Mouse (Mus musculus) hindbrain, embryonic 10.5 days (tissue): Measurements from ENCODE around the gene Son. TPM values are rescaled to one million over a fixed set of nuclear protein-coding genes. Genes with fewer than 3 reads are reported as not detected.

Experiments used
- DNase-seq: peaks from one replicate; pipeline ENCODE4 v3.0.0-alpha.2; 2017; ENCODE audit warnings: low spot score
- H3K27ac ChIP-seq: fragments of 300-500 bp; sonication (generic); 2 replicates; pipeline ENCODE4 v1.5.1; 2016; ENCODE audit warnings: mild to moderate bottlenecking, moderate library complexity
- H3K27me3 ChIP-seq: fragments of 300-500 bp; sonication (generic); 2 replicates; pipeline ENCODE4 v1.6.1; 2016; ENCODE audit warnings: mild to moderate bottlenecking; ENCODE audit not compliant: poor library complexity, insufficient read depth, severe bottlenecking
- H3K36me3 ChIP-seq: fragments of 300-500 bp; sonication (generic); 2 replicates; pipeline ENCODE4 v1.6.1; 2016; ENCODE audit warnings: mild to moderate bottlenecking, moderate library complexity
- H3K4me1 ChIP-seq: fragments of 300-500 bp; sonication (generic); replicated peaks from 2 replicates; pipeline ENCODE4 v1.6.1; 2016; ENCODE audit warnings: mild to moderate bottlenecking
- H3K4me3 ChIP-seq: fragments of 300-500 bp; sonication (generic); 2 replicates; pipeline ENCODE4 v1.5.1; 2016; ENCODE audit warnings: mild to moderate bottlenecking, moderate library complexity
- H3K9me3 ChIP-seq: fragments of 300-500 bp; sonication (generic); 2 replicates; pipeline ENCODE4 v1.6.1; 2016; ENCODE audit warnings: mild to moderate bottlenecking, moderate library complexity
- WGBS: fragments of 180-500 bp; shearing (Covaris S2); methylation state at CpG from one replicate; pipeline ENCODE4 v1.1.7; 2016; 5-methylcytosine and 5-hydroxymethylcytosine counted together
- polyA plus RNA-seq: library from polyadenylated mRNA; unstranded; fragments of >200 nt; fragmentation: Nextera tagmentation; extraction: Ambion mirVana; gene quantifications from 2 replicates; pipeline ENCODE4 v1.2.1, GENCODE M21; 2016

Gene Son
- polyA plus RNA-seq, 1 experiment from 2014 or later = 102 TPM

DNA sequence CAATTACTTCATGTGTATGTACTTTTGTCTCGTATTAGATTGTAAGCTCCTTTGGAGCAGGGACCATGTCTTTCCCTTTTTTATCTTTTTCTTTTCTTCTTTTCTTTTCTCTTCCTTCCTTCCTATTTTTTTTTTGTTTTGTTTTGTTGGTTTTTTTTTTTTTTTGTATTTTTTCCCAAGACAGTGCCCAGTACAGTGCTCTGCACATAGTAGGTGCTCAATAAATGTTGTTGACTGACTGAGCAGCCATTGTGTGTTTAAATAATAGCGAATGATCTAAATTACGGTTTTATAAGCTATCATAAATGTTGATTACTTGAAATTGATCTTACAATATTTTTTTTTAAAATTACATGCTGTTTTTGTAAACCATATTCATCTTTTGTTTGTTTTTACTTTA lies 16.5 kb downstream of the Son start:
- Histone ChIP-seq H3K4me3 (no peak overlapping the region), H3K4me1 (no peaks in the 10 kb centered on the region), H3K27me3 (no peaks in the 10 kb centered on the region), H3K27ac (no peak overlapping the region), H3K36me3 (peaks cover 100% of the 10 kb centered on the region), H3K9me3 (no peaks in the 10 kb centered on the region)
- DNase-seq = no peak
- 95% methylated on average over 3 of the region's 3 CpGs for WGBS

DNA sequence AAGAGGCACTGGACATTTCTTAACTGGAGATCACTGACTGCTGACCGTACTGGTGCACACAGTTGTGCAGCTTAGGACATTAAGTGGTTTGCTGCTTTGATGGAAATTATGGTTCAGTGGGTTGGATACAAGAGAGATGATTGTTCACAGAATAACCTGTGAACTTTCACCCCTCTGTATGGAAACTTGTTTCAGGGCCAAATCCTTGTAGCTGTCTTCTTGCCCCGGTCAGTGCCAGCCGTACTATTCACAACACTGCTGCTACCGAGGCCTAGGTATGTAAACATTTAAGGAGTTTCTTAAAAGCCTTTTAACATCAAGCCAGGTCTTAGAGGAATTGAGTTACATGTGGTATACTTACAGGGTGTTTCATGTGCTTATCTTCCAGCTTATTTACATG lies 27.2 kb downstream of the Son start:
- WGBS = 92% methylated on average over 4 of the region's 4 CpGs
- no peaks in the 10 kb centered on the region for H3K9me3 ChIP-seq
- no peaks in the 10 kb centered on the region for H3K27me3 ChIP-seq
- H3K4me1 ChIP-seq = no peaks in the 10 kb centered on the region
- no peak for DNase-seq
- H3K27ac ChIP-seq = no peak overlapping the region
- peaks cover 100% of the 10 kb centered on the region for H3K36me3 ChIP-seq
- H3K4me3 ChIP-seq = no peak overlapping the region

DNA sequence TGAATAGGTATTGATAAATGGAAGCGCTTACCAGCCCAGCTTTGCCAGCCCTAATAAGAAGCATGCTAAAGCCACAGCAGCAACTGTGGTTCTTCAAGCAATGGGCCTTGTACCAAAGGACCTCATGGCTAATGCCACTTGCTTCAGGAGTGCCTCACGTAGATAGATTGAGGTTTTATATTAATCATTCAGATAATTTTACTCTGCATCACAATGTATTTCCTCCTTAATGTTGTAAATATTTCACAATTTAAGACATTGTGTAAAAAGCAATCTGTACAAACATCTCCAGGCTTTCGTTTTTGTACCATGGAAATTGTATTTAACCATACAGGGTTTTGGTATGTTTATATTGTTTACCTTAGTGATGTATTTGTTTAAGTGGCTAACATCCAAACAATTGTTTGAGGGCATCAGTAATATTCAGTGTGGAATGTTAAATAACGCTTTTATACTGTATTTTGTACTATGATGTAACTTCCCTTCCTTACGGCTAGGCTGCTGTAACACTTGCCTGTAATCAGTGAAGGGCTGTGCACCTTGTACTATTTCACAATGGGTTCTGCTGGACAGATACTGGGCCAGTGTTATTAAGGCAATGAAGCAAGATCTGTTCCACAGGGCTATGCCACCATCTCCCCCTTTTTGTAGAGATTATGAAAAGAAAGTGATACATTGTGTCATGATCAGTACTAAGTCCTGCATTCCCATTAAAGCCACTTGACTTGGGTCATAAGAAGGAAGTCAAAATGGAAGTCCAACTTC lies 31.0 kb downstream of the Son start:
- no peak overlapping the region for H3K27ac ChIP-seq
- WGBS = 95% methylated on average over 5 of the region's 5 CpGs
- H3K36me3 ChIP-seq = peaks cover 99% of the 10 kb centered on the region
- no peaks in the 10 kb centered on the region for H3K9me3 ChIP-seq
- H3K4me1 ChIP-seq = no peaks in the 10 kb centered on the region
- DNase-seq = no peak
- no peak overlapping the region for H3K4me3 ChIP-seq
- H3K27me3 ChIP-seq = no peaks in the 10 kb centered on the region

DNA sequence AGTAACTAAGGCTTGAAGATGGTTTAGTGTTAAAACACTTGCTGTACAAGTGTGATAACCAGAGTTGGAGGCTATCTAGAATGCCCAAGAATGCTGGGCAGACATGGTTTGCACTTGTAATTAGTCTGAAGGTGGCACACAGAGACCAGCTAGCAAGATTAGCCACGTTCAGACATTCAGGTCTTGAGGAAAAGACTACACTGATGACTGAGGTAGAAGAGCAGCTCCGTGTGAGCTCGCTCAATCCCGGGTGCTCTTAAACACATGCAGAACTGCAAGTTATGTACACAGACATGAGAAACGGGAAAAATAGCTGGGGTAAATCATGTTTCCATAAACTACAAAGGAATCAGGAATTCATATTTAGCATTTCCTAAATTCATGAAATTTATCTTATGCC lies 33.4 kb downstream of the Son start:
- Histone ChIP-seq H3K27ac (no peak overlapping the region), H3K4me1 (no peaks in the 10 kb centered on the region), H3K4me3 (no peak overlapping the region), H3K9me3 (no peaks in the 10 kb centered on the region), H3K27me3 (no peaks in the 10 kb centered on the region), H3K36me3 (peaks cover 98% of the 10 kb centered on the region)
- no peak for DNase-seq
- WGBS = 85% methylated on average over 5 of the region's 5 CpGs

DNA sequence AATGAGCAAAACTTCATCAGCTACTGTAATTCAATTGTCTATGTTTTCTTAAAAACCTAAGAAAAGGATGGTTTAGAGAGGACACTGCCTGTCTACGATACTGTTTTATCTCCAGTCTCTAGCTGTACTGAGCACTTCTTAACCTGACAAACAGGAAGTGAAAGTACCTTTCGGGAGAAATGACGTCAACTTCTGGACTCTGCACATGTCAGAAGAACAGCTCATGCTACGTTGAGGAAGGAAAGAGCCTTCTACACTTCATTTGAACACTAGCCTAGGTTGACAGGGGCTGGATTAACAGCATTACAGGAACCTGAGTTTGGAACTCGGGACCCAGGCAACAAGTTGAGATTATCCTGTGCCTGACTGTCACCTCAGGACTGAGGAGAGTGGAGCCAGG lies 38.2 kb downstream of the Son start:
- Histone ChIP-seq H3K27ac (no peak overlapping the region), H3K4me3 (no peak overlapping the region), H3K9me3 (no peaks in the 10 kb centered on the region), H3K36me3 (peaks cover 57% of the 10 kb centered on the region), H3K4me1 (peaks cover 33% of the 10 kb centered on the region), H3K27me3 (no peaks in the 10 kb centered on the region)
- WGBS = 92% methylated on average over 5 of the region's 5 CpGs
- no peak for DNase-seq

DNA sequence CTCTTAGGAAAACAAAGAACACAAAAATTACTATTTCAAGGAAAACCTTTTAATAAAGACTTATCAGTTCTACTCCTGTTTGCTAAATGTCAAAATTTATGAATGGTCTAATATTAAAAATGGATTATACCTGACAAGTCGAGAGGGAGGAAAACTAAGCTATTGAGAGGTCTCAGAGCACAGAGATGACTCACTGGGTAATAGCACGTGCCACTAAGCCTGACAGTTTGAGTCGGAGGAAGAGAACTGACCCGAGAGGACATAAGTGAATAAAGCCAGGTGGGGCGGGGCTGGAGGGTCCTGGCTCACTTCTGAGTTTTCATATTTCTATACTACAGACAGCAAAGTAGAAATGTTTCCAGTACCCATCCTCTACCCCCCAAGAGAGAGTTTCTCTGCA lies 39.1 kb downstream of the Son start:
- H3K27me3 ChIP-seq = no peaks in the 10 kb centered on the region
- WGBS = 93% methylated on average over 5 of the region's 5 CpGs
- H3K36me3 ChIP-seq = peaks cover 49% of the 10 kb centered on the region
- no peaks in the 10 kb centered on the region for H3K9me3 ChIP-seq
- H3K4me3 ChIP-seq = no peak overlapping the region
- peaks cover 33% of the 10 kb centered on the region for H3K4me1 ChIP-seq
- H3K27ac ChIP-seq = no peak overlapping the region
- DNase-seq = no peak

DNA sequence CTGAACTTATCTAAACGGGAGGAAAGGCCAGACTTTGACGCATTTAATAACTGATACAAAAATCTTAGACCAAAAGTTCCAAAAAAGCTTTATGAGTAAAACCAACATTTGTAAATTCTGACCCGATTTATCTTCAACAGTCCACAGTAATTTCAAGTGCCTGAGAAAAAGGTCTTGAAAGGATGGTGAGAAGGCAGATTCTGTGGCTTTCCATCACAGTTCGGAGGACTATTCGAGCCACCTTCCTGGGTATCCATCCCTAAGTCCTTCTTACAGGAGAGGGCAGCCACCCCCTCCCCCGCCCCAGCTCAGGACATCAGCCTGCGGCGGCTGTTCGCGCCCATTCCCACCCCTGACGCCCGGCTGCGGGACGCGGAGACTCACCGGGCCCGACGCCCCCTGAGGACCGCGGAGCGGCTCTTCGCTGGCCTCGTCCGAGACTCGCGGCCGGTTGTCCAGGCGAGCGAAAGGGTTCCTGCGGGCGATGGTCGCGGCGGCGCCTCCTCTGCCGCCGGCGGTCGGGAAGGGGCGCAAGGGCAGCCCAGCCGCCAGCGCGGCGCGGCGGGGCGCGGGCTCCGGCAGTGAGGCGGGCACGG lies 40.8 kb downstream of the Son start:
- peak overlapping the region; percentile 95 for H3K27ac ChIP-seq
- WGBS = 1% methylated on average over 51 of the region's 51 CpGs
- no peaks in the 10 kb centered on the region for H3K9me3 ChIP-seq
- H3K4me3 ChIP-seq = peak overlapping the region; percentile 88
- no peaks in the 10 kb centered on the region for H3K27me3 ChIP-seq
- H3K36me3 ChIP-seq = peaks cover 36% of the 10 kb centered on the region
- H3K4me1 ChIP-seq = peaks cover 33% of the 10 kb centered on the region
- no peak for DNase-seq

DNA sequence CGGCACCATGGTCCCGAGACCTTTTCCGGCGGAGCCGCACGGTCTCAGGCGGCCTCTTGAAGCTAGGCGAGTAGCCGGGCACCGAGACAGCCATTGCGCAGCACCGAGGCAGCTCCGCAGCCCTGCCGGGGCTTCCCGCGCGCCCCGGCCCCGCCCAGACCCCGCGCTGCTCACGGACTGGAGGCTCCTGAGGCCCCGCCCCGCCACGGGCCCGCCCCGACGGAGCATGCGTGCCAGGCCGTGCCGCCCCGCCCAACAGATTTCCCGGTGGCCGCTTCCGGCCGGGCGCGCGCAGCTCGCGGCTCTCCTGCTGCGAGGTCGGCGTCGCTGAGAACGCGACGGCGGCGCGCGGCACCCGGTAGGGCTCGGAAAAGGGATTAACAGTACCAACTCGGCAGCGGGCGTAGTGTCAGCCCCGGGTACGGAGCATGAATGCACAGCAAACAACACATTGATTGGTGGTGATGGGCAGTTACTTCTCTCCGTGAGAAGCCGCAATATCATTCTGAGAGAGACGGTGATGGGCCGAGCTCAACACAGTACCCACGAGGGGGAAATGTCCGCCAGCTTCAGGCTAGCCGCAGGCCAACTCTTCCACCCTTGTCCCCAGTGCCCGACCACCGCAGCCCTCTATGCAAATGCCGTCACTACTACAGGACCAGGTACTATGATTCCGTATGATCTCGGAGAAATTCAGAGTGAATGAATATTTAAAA lies 41.5 kb downstream of the Son start, which contains the start of gene Donson:
Gene Donson, minus strand, starts transcription at position 152 of the 716 bp plus-strand sequence.
- Histone ChIP-seq H3K36me3 (peaks cover 33% of the 10 kb centered on the region), H3K9me3 (no peaks in the 10 kb centered on the region), H3K27ac (peak within 1 kb of the TSS; percentile 95), H3K4me1 (peaks cover 33% of the 10 kb centered on the region), H3K4me3 (peak within 1 kb of the TSS; percentile 88), H3K27me3 (no peaks in the 10 kb centered on the region)
- peak; percentile 94 for DNase-seq
- WGBS = under 1% methylated on average over 71 of the region's 71 CpGs

DNA sequence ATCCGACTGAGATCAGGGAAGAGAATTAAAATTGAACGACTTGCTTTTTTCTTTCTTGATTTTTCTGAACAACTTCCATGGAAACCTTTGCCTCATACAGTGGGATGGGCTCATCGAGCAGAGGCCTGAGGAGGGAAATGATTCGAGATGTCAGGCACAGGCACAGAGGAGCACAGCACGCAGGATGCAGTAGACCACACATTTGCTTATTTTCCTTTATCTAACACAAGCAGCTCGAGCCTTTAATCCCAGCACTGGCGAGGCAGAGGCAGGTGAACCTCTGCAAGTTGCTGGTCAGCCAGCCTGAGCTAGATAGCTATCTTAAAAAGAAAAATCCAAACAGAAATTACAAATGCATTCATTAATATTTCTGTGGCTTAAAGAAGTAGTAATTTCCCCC lies 42.5 kb downstream of the Son start:
- WGBS = 55% methylated on average over 7 of the region's 7 CpGs

DNA sequence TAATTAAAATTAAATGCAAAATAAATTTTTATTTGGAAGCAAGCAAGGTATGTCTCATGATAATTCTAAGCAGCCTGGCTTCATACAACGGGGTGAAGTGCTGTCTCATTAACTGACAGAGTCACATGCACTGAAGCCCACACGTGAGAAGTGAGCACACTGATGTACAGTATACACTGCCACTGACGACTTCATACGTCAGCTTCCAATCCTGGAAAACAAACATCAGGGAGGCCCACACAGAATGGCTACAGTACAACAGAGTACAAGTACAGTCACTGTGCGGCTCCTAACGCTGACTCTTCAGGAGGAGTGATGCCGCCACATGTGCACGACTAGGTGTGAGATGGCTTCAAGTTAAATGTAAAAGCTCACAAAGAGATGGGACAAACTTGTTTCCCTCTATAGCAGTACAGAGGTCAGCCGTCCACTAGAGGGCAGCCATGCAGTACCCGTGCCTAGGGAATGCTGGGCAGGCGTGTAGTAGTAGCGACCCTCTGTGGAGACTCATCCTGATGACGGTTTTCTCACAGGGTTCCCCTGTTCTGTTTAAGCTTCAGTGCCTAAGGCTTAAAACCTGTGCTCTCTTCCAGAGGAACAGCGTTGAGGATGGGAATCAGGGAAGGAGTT lies 47.3 kb downstream of the Son start:
- Histone ChIP-seq H3K4me1 (peaks cover 8% of the 10 kb centered on the region), H3K9me3 (no peaks in the 10 kb centered on the region), H3K27me3 (no peaks in the 10 kb centered on the region), H3K27ac (no peak overlapping the region), H3K4me3 (no peak overlapping the region), H3K36me3 (peaks cover 43% of the 10 kb centered on the region)
- DNase-seq = peak; percentile 83
- 35% methylated on average over 14 of the region's 14 CpGs for WGBS

More for the DNA sequence above, 42.5 kb downstream of the Son start:
- DNase-seq = no peak
- Histone ChIP-seq H3K27ac (no peak overlapping the region), H3K27me3 (no peaks in the 10 kb centered on the region), H3K36me3 (peaks cover 22% of the 10 kb centered on the region), H3K4me1 (peaks cover 33% of the 10 kb centered on the region), H3K9me3 (no peaks in the 10 kb centered on the region), H3K4me3 (peak overlapping the region; percentile 88)

DNA sequence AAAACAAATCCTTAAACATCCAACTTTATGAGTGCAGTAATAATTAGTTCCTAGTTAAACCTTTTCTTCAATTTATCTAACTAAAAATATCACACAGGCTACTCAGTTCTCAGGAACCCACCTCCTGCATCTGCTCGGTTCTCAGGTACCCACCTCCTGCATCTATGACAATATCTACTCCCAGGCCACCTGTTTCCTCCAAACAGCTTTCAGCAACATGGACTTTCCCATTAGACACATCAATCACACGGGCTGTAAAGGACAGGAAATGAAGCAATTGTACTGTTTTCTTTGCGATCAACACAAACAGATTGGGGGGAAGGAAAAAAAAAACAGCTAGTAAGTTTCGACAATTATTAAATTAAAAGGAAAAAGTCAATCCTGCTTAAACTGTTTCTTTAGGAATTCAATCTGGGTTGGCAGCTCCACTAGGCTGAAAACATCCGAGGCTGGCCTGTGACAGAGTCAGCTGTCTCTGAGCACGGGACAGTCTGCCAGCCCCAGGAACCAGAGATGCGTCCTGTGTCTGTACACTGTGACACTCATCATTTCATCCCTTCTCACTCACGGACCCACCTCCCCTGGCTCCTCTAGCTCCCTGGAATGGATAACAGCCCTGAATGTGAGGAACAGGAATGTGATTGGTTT lies 47.9 kb downstream of the Son start:
- H3K4me1 ChIP-seq = peaks cover 1% of the 10 kb centered on the region; the same call in 1 of the 2 replicates
- no peaks in the 10 kb centered on the region for H3K9me3 ChIP-seq
- H3K4me3 ChIP-seq = no peak overlapping the region
- WGBS = 79% methylated on average over 8 of the region's 8 CpGs
- no peak for DNase-seq
- no peaks in the 10 kb centered on the region for H3K27me3 ChIP-seq
- peaks cover 48% of the 10 kb centered on the region for H3K36me3 ChIP-seq
- H3K27ac ChIP-seq = no peak overlapping the region

DNA sequence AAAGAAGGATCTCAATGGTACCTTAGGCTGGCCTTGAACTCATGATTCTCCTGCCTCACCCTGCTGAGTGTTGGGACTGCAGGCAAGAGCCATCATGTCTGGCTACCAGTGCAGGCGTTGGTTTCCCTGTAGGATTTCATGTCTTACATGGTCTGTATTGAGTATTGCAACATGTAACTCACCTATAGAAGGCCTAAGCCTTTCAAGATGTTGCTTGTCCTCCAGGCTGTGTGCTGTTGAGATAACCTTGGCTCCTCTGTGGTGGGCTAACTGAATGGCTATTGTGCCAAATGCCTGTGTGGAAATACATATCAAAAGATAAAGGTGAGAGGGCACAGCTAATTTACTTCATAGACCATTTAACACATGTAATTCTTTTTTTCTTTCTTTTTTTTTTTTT lies 51.7 kb downstream of the Son start:
- Histone ChIP-seq H3K9me3 (no peaks in the 10 kb centered on the region), H3K27me3 (no peaks in the 10 kb centered on the region), H3K27ac (no peak overlapping the region), H3K36me3 (peaks cover 78% of the 10 kb centered on the region), H3K4me3 (no peak overlapping the region), H3K4me1 (no peaks in the 10 kb centered on the region)
- no peak for DNase-seq
- 98% methylated on average over 1 of the region's 1 CpGs for WGBS
